Mouse (Mus musculus): ENCODE results near the gene Nacc2. TPM values are rescaled to one million over a fixed set of nuclear protein-coding genes. Genes with fewer than 3 reads are reported as not detected.

Nacc2 gene
- polyA plus RNA-seq, 1 experiment, result 15.0 TPM

DNA sequence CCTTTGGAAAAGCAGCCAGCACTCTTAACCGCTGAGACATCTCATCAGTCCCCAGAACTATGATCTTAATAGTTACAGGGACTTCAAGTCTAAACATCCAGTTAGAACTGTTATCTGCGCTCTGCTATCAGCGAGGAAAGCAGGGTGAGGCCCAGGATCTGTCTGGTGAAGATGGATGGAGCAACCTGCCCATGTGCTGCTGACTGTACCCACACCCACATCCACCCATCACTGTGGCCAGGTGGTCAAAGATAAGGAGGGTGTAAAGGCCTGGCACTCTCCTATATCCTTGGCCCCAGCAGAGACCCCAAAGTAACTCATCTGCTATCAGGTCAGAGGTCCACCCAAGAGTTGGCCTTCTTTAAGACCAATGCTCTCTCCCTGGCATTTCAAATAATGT lies 109.3 kb downstream of the Nacc2 start:
- H3K36me3 ChIP-seq (ENCODE audit: control insufficient read depth, insufficient read depth), result peaks cover 21% of the 10 kb centered on the region
- no peak overlapping the region for H3K4me2 ChIP-seq (ENCODE audit: low read depth)
- H3K79me2 ChIP-seq (ENCODE audit: control insufficient read depth, insufficient read depth), result peaks cover 25% of the 10 kb centered on the region
- H3ac ChIP-seq (ENCODE audit: control insufficient read depth, insufficient read length), result no peak overlapping the region
- H3K4me3 ChIP-seq, result no peak overlapping the region
- no peak for TF ChIP-seq SRF (IDR thresholded peaks at IDR 0.05; ENCODE audit: control insufficient read depth, insufficient read length, low read depth)
- TF ChIP-seq MYOD1 (IDR thresholded peaks at IDR 0.05; ENCODE audit: control insufficient read depth in 1 of 3, insufficient read length in 2 of 3, low read depth in 2 of 3), result no peak
- TF ChIP-seq USF1 (IDR thresholded peaks at IDR 0.05; ENCODE audit: low read depth), result no peak
- TF ChIP-seq TCF3 (IDR thresholded peaks at IDR 0.05; ENCODE audit: insufficient read length, low read depth), result no peak
- TF ChIP-seq POLR2A (IDR thresholded peaks at IDR 0.05; ENCODE audit: insufficient read length, low read depth), result no peak
- no peak for TF ChIP-seq TCF12 (IDR thresholded peaks at IDR 0.05; ENCODE audit: insufficient read depth, poor library complexity, severe bottlenecking)
- no peak for TF ChIP-seq POLR2AphosphoS2 (IDR thresholded peaks at IDR 0.05; ENCODE audit: insufficient read length, low read depth)
- TF ChIP-seq MYOG (IDR thresholded peaks at IDR 0.05; ENCODE audit: control insufficient read depth in 1 of 3, insufficient read depth in 1 of 3, insufficient read length in 2 of 3, low read depth in 2 of 3), result no peak
- no peak for TF ChIP-seq REST (IDR thresholded peaks at IDR 0.05; ENCODE audit: insufficient read depth, insufficient read length)
- TF ChIP-seq MAX (IDR thresholded peaks at IDR 0.05; ENCODE audit: low read depth), result no peak
- no peak for TF ChIP-seq CEBPB (IDR thresholded peaks at IDR 0.05; ENCODE audit: insufficient read depth, poor library complexity, severe bottlenecking)
- no peak for TF ChIP-seq E2F4 (IDR thresholded peaks at IDR 0.05; ENCODE audit: insufficient read depth)
- H3K27me3 ChIP-seq (ENCODE audit: control insufficient read depth, insufficient read depth, insufficient read length), result no peaks in the 10 kb centered on the region

DNA sequence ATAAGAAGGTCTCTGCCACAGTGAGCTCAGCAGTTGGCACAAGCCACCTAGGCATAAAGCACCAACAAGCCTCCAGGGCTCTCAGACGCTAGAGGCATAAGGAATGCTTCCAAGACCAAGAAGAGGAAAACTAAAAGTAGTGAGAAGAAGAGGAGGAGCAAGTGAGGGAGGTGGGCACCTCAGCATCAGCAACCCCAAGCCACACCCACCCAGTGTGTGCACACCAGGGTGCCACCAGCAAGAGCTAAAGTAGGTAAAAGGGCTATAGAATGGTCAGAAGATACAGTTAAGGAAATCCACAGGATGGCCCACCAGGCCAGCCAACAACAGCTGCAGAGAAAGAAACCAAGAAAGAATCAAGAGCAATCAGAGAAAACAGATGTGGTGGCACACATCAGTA lies 111.6 kb downstream of the Nacc2 start:
- no peak overlapping the region for H3ac ChIP-seq (ENCODE audit: control insufficient read depth, insufficient read length)
- no peak overlapping the region for H3K4me3 ChIP-seq
- H3K36me3 ChIP-seq (ENCODE audit: control insufficient read depth, insufficient read depth), result peaks cover 27% of the 10 kb centered on the region
- no peak overlapping the region for H3K4me2 ChIP-seq (ENCODE audit: low read depth)
- no peaks in the 10 kb centered on the region for H3K27me3 ChIP-seq (ENCODE audit: control insufficient read depth, insufficient read depth, insufficient read length)
- peaks cover 5% of the 10 kb centered on the region for H3K79me2 ChIP-seq (ENCODE audit: control insufficient read depth, insufficient read depth)
- TF ChIP-seq USF1 (IDR thresholded peaks at IDR 0.05; ENCODE audit: low read depth) (no peak), MYOG (IDR thresholded peaks at IDR 0.05; ENCODE audit: control insufficient read depth in 1 of 3, insufficient read depth in 1 of 3, insufficient read length in 2 of 3, low read depth in 2 of 3) (no peak), TCF3 (IDR thresholded peaks at IDR 0.05; ENCODE audit: insufficient read length, low read depth) (no peak), POLR2AphosphoS2 (IDR thresholded peaks at IDR 0.05; ENCODE audit: insufficient read length, low read depth) (no peak), E2F4 (IDR thresholded peaks at IDR 0.05; ENCODE audit: insufficient read depth) (no peak), REST (IDR thresholded peaks at IDR 0.05; ENCODE audit: insufficient read depth, insufficient read length) (no peak), TCF12 (IDR thresholded peaks at IDR 0.05; ENCODE audit: insufficient read depth, poor library complexity, severe bottlenecking) (no peak), MAX (IDR thresholded peaks at IDR 0.05; ENCODE audit: low read depth) (no peak), SRF (IDR thresholded peaks at IDR 0.05; ENCODE audit: control insufficient read depth, insufficient read length, low read depth) (no peak), CEBPB (IDR thresholded peaks at IDR 0.05; ENCODE audit: insufficient read depth, poor library complexity, severe bottlenecking) (no peak), MYOD1 (IDR thresholded peaks at IDR 0.05; ENCODE audit: control insufficient read depth in 1 of 3, insufficient read length in 2 of 3, low read depth in 2 of 3) (no peak), POLR2A (IDR thresholded peaks at IDR 0.05; ENCODE audit: insufficient read length, low read depth) (no peak)

Other genes with a start within 250 kb of the Nacc2 start
- 12.1 TPM for gene Camsap1, start 139.9 kb downstream of the Nacc2 start, polyA plus RNA-seq (2012; fragmentation: generic; extraction: Trizol)
- gene Ubac1, start 101.5 kb downstream of the Nacc2 start, polyA plus RNA-seq (2012; fragmentation: generic; extraction: Trizol), result 128 TPM
- gene Lhx3, start 85.1 kb upstream of the Nacc2 start, polyA plus RNA-seq (2012; fragmentation: generic; extraction: Trizol), result not detected
- 13.7 TPM for gene Qsox2, start 114.3 kb upstream of the Nacc2 start, polyA plus RNA-seq (2012; fragmentation: generic; extraction: Trizol)
- 0.01 TPM for gene Ccdc187, start 171.3 kb upstream of the Nacc2 start, polyA plus RNA-seq (2012; fragmentation: generic; extraction: Trizol)
- gene Gpsm1, start 192.3 kb upstream of the Nacc2 start, polyA plus RNA-seq (2012; fragmentation: generic; extraction: Trizol), result 11.7 TPM
- 28.4 TPM for gene Dnlz, start 228.9 kb upstream of the Nacc2 start, polyA plus RNA-seq (2012; fragmentation: generic; extraction: Trizol)
- gene Card9, start 237.7 kb upstream of the Nacc2 start, polyA plus RNA-seq (2012; fragmentation: generic; extraction: Trizol), result 0.84 TPM